8 mouse cellular contexts compared by ENCODE assay signal in genomic region chr4:107066252-107067124, GRCm38 (mm10). TPM values are rescaled to one million over a fixed set of nuclear protein-coding genes. Genes with fewer than 3 reads are reported as not detected.
A peak's percentile ranks its signal among the peaks of the same experiment; 100 is the strongest.
DNase-seq lines count a peak whose midpoint lies in the region; ATAC-seq and TF ChIP-seq lines count a peak whose summit lies in the region.

Mrpl37 (minus strand) TSS chr4:107066868.
Cyb5rl (plus strand) TSS chr4:107066988.

- H3K27me3 ChIP-seq in E14TG2a.4 (ENCODE audit: insufficient read depth, low read length), result no peaks in the 10 kb centered on the region
- H3K27me3 ChIP-seq in forebrain, embryonic 12.5 days, result 0 out of 2 replicates have a peak, but pooled peaks cover 4% of the 10 kb centered on the region
- H3K27me3 ChIP-seq in heart, postnatal 0 days (ENCODE audit: control insufficient read depth, insufficient read depth, low read length), result no peaks in the 10 kb centered on the region
- H3K27me3 ChIP-seq in liver, embryonic 16.5 days (ENCODE audit: control insufficient read depth, insufficient read depth, low read depth, low read length), result no peaks in the 10 kb centered on the region
- H3K27me3 ChIP-seq in neural tube, embryonic 13.5 days, result no peaks in the 10 kb centered on the region
- H3K27me3 ChIP-seq in testis, adult 2 months (ENCODE audit: control insufficient read depth, insufficient read depth, low read length), result no peaks in the 10 kb centered on the region

- WGBS in forebrain, embryonic 12.5 days, result under 1% methylated on average over 60 of the region's 60 CpGs
- WGBS in heart, postnatal 0 days, result under 1% methylated on average over 60 of the region's 60 CpGs
- WGBS in liver, embryonic 16.5 days (ENCODE audit: insufficient replicate concordance), result under 1% methylated on average over 60 of the region's 60 CpGs
- under 1% methylated on average over 60 of the region's 60 CpGs for WGBS in neural tube, embryonic 13.5 days

- no peak for TF ChIP-seq CTCF in E14TG2a.4 (conservative IDR thresholded peaks at IDR 0.05; ENCODE audit: low read length)
- no peak for TF ChIP-seq CTCF in heart, postnatal 0 days (IDR thresholded peaks at IDR 0.05; ENCODE audit: low read depth)
- TF ChIP-seq CTCF in testis, adult 2 months (IDR thresholded peaks at IDR 0.05; ENCODE audit: control insufficient read depth, insufficient read depth, insufficient replicate concordance, low read depth, low read length), result no peak

- peak within 1 kb of the TSS; percentile 85 for H3K9ac ChIP-seq in forebrain, embryonic 12.5 days
- H3K9ac ChIP-seq in heart, postnatal 0 days (replicated peaks; ENCODE audit: low read depth, low read length), result peak within 1 kb of the TSS; percentile 81
- peak within 1 kb of the TSS; percentile 83 for H3K9ac ChIP-seq in liver, embryonic 16.5 days (ENCODE audit: low read depth, low read length)
- H3K9ac ChIP-seq in neural tube, embryonic 13.5 days, result peak within 1 kb of the TSS; percentile 85

- H3K4me2 ChIP-seq in forebrain, embryonic 12.5 days, result peak within 1 kb of the TSS; percentile 93
- H3K4me2 ChIP-seq in heart, postnatal 0 days (ENCODE audit: low read depth, low read length), result peak within 1 kb of the TSS; percentile 100
- peak within 1 kb of the TSS; percentile 86 for H3K4me2 ChIP-seq in liver, embryonic 16.5 days (ENCODE audit: low read depth, low read length)
- peak within 1 kb of the TSS; percentile 98 for H3K4me2 ChIP-seq in neural tube, embryonic 13.5 days

- H3K4me3 ChIP-seq in E14TG2a.4 (replicated peaks; ENCODE audit: low read length), result peak within 1 kb of the TSS; percentile 96
- peak within 1 kb of the TSS; percentile 91 for H3K4me3 ChIP-seq in forebrain, embryonic 12.5 days (replicated peaks)
- peak within 1 kb of the TSS; percentile 70 for H3K4me3 ChIP-seq in heart, postnatal 0 days (ENCODE audit: low read depth, low read length)
- H3K4me3 ChIP-seq in liver, embryonic 16.5 days (ENCODE audit: low read depth, low read length), result peak within 1 kb of the TSS; percentile 88
- H3K4me3 ChIP-seq in neural tube, embryonic 13.5 days, result peak within 1 kb of the TSS; percentile 70
- H3K4me3 ChIP-seq in testis, adult 2 months (ENCODE audit: control insufficient read depth, low read depth, low read length), result peak within 1 kb of the TSS; percentile 99

- peak; percentile 91 for TF ChIP-seq POLR2A in testis, adult 2 months (IDR thresholded peaks at IDR 0.05; ENCODE audit: control insufficient read depth, low read depth, low read length)

- ATAC-seq in forebrain, embryonic 12.5 days (ENCODE audit: low FRiP score), result peak; percentile 99
- peak; percentile 100 for ATAC-seq in heart, postnatal 0 days (ENCODE audit: insufficient read depth, low read depth)
- peak; percentile 98 for ATAC-seq in liver, embryonic 16.5 days (ENCODE audit: low read depth)
- ATAC-seq in neural tube, embryonic 13.5 days (ENCODE audit: low read depth), result peak; percentile 98

- DNase-seq in c-Kit-positive CD71-positive TER-119-positive erythroid progenitor cells, embryonic 14.5 days (ENCODE audit: low spot score), result peak; percentile 98
- DNase-seq in heart, postnatal 0 days (ENCODE audit: low spot score), result peak; percentile 98
- peak; percentile 94 to 96 for DNase-seq in kidney, postnatal 4 days

- peaks cover 42% of the 10 kb centered on the region for H3K36me3 ChIP-seq in E14TG2a.4 (ENCODE audit: insufficient read depth, low read length)
- peaks cover 27% of the 10 kb centered on the region for H3K36me3 ChIP-seq in forebrain, embryonic 12.5 days (replicated peaks)
- H3K36me3 ChIP-seq in heart, postnatal 0 days (replicated peaks; ENCODE audit: control insufficient read depth, insufficient read depth, low read length), result peaks cover 33% of the 10 kb centered on the region
- H3K36me3 ChIP-seq in liver, embryonic 16.5 days (ENCODE audit: control insufficient read depth, insufficient read depth), result peaks cover 4% of the 10 kb centered on the region; the same call in 1 of the 2 replicates
- peaks cover 32% of the 10 kb centered on the region for H3K36me3 ChIP-seq in neural tube, embryonic 13.5 days
- H3K36me3 ChIP-seq in testis, adult 2 months (ENCODE audit: control insufficient read depth, insufficient read depth, low read length), result peaks cover 1% of the 10 kb centered on the region; the same call in 1 of the 2 replicates

- H3K9me3 ChIP-seq in E14TG2a.4 (ENCODE audit: low read length), result no peaks in the 10 kb centered on the region
- H3K9me3 ChIP-seq in forebrain, embryonic 12.5 days, result no peaks in the 10 kb centered on the region
- no peaks in the 10 kb centered on the region for H3K9me3 ChIP-seq in heart, postnatal 0 days (replicated peaks; ENCODE audit: control insufficient read depth, low read length)
- H3K9me3 ChIP-seq in liver, embryonic 16.5 days (replicated peaks; ENCODE audit: control insufficient read depth, low read length), result no peaks in the 10 kb centered on the region
- no peaks in the 10 kb centered on the region for H3K9me3 ChIP-seq in neural tube, embryonic 13.5 days

- peaks cover 30% of the 10 kb centered on the region for H3K4me1 ChIP-seq in E14TG2a.4 (replicated peaks; ENCODE audit: low read depth, low read length)
- H3K4me1 ChIP-seq in forebrain, embryonic 12.5 days, result peaks cover 18% of the 10 kb centered on the region
- peaks cover 14% of the 10 kb centered on the region for H3K4me1 ChIP-seq in heart, postnatal 0 days (ENCODE audit: control insufficient read depth, insufficient read depth)
- H3K4me1 ChIP-seq in liver, embryonic 16.5 days (ENCODE audit: control insufficient read depth, low read depth, low read length), result peaks cover 18% of the 10 kb centered on the region
- peaks cover 20% of the 10 kb centered on the region for H3K4me1 ChIP-seq in neural tube, embryonic 13.5 days (replicated peaks)
- H3K4me1 ChIP-seq in testis, adult 2 months (ENCODE audit: control insufficient read depth, insufficient read depth, low read length), result peaks cover 8% of the 10 kb centered on the region

- H3K27ac ChIP-seq in forebrain, embryonic 12.5 days, result no peak within 1 kb of the TSS
- H3K27ac ChIP-seq in heart, postnatal 0 days (ENCODE audit: low read depth), result peak within 1 kb of the TSS; percentile 44
- H3K27ac ChIP-seq in liver, embryonic 16.5 days (ENCODE audit: low read length), result peak within 1 kb of the TSS; percentile 9; the same call in 1 of the 2 replicates
- H3K27ac ChIP-seq in neural tube, embryonic 13.5 days (replicated peaks), result peak within 1 kb of the TSS; percentile 61
- H3K27ac ChIP-seq in testis, adult 2 months (ENCODE audit: control insufficient read depth, insufficient read depth, low read depth, low read length), result peak within 1 kb of the TSS; percentile 51

- no peak for TF ChIP-seq EP300 in heart, postnatal 0 days (IDR thresholded peaks at IDR 0.05; ENCODE audit: low read depth)

RNA-seq across cellular contexts. Expression of gene Mrpl37, which starts in this region (rescaled TPM):
- 81.5 and 83.2 TPM in 2 replicates for polyA plus RNA-seq in forebrain, embryonic 12.5 days (2016; fragmentation: Nextera tagmentation; extraction: Ambion mirVana)
- total RNA-seq in heart, postnatal 0 days (2014; rRNA removed; ENCODE audit: low replicate concordance), result 59.9 and 66.0 TPM in 2 replicates
- polyA plus RNA-seq in heart, postnatal 0 days (2015; fragmentation: Nextera tagmentation; extraction: Ambion mirVana), result 87.3 and 89.5 TPM in 2 replicates
- polyA plus RNA-seq in liver, embryonic 16.5 days (2015; fragmentation: Nextera tagmentation; extraction: Ambion mirVana), result 45.5 and 47.7 TPM in 2 replicates
- polyA plus RNA-seq in neural tube, embryonic 13.5 days (2015; fragmentation: Nextera tagmentation; extraction: Ambion mirVana), result 76.9 and 80.9 TPM in 2 replicates
- polyA plus RNA-seq in testis, adult 2 months (2012; rRNA removed), result 73.8 and 74.4 TPM in 2 replicates

RNA-seq across cellular contexts. Expression of gene Cyb5rl, which starts in this region (rescaled TPM):
- 6.0 and 7.0 TPM in 2 replicates for polyA plus RNA-seq in forebrain, embryonic 12.5 days (2016; fragmentation: Nextera tagmentation; extraction: Ambion mirVana)
- 2.4 and 33.0 TPM in 2 replicates for total RNA-seq in heart, postnatal 0 days (2014; rRNA removed; ENCODE audit: low replicate concordance)
- 5.0 and 5.8 TPM in 2 replicates for polyA plus RNA-seq in heart, postnatal 0 days (2015; fragmentation: Nextera tagmentation; extraction: Ambion mirVana)
- 1.3 and 1.8 TPM in 2 replicates for polyA plus RNA-seq in liver, embryonic 16.5 days (2015; fragmentation: Nextera tagmentation; extraction: Ambion mirVana)
- polyA plus RNA-seq in neural tube, embryonic 13.5 days (2015; fragmentation: Nextera tagmentation; extraction: Ambion mirVana), result 4.5 and 6.9 TPM in 2 replicates
- 5.7 and 7.2 TPM in 2 replicates for polyA plus RNA-seq in testis, adult 2 months (2012; rRNA removed)
